Mouse (Mus musculus): ENCODE measurements around the gene Apba2. TPM values are rescaled to one million over a fixed set of nuclear protein-coding genes. Genes with fewer than 3 reads are reported as not detected.

Apba2 gene
- polyA plus RNA-seq, 2 experiments from 2014 or later: not detected

DNA sequence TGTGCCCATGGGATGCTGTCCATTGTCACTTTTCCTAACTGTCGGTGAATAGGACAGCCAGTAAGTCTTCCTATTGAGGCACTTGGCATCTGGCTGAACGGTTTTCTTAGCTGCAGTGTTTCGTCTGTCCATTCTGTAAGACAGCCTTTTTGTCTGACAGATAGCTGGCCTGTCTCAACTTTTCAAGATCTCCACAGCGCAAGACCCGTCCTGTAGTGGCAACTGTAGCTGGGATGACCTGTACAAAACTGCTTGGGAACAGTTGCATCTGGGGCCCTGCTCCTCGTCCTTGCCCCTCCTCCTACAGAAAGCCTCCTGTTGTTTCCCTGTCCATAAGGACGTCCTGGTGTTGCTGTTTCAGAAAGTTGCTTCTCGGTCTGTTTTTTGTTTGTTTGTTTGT, 157.8 kb downstream of the Apba2 start:
- no peak for ATAC-seq

DNA sequence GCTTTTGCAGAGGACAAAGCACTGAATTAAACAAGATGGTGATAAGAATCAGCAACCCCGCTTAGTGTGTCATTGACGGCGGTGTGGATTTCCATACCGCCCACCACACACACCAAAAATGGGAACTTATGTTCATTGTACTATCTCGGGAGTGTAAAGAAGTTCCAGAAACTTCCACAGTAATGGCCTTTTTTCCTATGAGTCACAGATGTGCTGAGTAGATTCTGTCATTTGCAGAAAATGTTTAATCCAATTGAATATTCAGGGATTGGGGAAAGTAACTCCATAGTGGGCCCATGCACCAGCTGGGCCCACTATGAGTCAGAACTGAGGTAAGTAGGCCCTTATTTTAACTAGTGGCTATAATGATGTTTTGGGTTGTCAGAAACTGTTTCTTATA, 161.0 kb downstream of the Apba2 start:
- ATAC-seq: no peak

DNA sequence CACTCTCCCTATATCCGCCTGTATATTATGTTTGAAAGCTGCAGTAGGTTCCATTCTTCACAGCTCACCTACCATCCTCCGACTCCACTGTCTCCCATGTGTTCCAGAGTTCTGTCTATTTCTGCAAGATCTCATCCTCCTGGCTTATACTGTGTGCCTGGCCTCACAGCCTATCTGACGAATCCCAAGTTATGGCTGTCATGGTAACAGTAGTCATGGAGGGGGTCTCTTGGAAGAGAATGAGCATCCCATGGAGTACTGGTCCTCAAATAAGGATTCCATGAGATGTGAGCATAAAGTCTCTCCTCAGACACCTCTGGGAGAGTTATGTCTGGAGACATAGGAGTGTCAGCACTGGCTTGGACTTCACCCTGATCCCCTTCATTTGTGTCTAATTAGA, 162.1 kb downstream of the Apba2 start:
- no peak for ATAC-seq

DNA sequence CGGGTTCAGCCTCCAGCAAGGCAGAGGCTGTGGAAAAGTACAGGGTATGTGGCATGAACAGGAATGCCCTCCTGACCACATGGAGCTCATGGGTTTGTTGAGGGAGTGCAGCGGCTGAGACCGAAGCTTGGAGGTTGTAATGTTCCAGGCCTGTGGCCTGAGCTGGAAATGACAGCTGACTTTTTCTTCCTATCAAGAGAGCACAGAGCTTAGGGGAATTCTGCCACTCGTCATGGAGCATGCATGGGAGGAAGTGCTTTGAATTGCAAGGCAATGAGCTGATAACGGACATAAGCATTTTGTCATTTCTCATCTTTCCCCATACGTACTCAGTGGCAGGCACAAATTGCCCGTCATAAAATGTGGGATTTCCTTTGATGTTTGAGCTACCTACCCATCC, 163.6 kb downstream of the Apba2 start:
- no peak for ATAC-seq

DNA sequence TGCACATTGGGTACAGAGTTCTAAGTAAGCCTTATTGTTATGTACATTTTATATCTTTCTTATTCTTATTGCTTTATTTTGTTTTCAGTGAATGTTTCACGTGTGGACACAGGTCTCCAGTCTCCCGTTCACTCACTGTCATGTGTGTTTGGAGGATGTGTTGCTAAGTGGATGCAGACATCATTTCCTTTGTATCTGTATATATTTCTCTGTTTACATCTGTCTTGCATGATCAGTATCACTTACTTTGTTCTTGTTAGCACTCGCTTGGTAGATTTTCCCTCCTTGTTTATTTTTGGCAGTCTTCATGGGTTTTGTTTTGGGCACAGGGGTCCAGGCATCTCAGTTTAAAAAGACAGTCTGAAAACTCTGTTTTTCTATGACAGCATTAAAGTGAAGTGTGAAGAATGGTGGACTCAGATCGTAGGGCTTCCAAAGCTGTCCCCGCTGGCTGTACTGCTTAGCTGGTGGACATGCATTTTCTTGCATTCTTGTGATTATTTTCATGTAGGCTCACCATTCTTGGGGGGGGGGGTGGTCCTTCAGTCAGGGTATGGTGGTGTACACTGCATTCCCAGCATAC, 164.3 kb downstream of the Apba2 start:
- no peak for ATAC-seq

DNA sequence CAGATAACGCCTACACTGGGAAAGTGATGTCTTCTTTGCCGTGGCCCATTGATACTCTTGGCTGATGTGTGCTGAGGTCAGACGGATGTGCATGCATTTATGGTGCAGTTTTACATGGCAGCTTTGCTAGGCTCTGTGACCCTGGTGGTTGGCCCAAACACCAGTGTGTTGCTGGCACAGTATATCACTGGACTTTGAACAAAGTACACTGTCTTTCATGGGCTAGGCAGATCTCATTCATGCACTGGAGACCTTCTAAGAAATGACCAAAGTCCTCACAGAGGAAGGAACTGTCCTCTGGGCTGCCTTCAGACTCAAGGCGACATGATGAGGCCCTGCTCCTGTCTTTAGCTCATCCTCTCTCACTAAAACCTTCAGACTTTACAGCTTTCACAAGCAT, 166.5 kb downstream of the Apba2 start:
- no peak for ATAC-seq

DNA sequence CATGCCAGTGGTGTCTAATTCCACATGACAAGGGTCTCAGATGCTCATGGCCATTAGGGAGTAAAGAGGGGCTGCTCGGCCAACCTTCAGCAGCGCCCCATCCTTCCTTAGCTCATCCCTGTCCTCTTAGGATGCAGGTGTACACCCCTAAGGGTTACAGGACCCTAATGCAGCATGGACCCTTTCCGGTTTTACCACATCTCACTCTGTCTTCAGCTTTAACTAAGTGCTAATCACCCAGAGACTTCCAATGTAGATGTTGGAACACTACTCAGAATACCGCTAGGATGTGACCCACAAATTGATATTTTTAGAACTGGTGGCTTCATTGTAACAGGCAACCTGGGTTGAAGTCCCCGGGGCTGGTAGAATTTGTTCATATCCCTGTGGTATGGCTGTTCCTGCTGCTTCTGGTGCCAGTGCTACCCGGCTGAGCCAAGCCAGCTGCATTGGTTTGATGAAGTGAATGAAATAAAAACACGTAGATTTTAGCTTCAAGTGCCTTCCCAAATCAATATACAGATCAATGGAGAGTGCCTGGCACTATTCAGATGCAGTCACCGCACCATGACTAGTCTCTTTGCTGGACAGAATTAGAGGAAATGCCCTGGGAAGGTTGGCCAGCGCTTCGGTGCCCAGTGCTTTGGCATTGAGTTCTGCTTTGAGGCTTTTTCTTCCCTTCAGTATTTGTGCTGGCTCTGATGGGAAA, 178.4 kb downstream of the Apba2 start:
- ATAC-seq: no peak

DNA sequence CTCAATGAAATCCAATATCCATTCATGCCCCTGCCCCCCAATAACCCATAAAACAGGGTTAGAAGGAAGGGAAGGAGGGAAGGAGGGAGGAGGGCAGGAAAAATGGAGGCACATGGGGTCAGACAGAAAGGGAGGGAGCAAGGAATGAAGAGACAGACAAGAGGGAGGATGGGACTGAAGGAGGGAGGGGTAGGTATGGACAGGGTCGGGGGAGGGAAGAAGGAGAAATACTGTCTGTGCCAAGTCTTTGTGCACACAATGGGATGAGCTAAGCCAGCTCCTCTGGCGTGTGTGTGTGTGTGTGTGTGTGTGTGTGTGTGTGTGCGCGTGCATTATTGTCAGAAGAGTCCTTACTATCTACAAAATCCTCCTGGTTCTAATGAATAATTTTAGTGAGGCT, 183.4 kb downstream of the Apba2 start:
- no peak for ATAC-seq

DNA sequence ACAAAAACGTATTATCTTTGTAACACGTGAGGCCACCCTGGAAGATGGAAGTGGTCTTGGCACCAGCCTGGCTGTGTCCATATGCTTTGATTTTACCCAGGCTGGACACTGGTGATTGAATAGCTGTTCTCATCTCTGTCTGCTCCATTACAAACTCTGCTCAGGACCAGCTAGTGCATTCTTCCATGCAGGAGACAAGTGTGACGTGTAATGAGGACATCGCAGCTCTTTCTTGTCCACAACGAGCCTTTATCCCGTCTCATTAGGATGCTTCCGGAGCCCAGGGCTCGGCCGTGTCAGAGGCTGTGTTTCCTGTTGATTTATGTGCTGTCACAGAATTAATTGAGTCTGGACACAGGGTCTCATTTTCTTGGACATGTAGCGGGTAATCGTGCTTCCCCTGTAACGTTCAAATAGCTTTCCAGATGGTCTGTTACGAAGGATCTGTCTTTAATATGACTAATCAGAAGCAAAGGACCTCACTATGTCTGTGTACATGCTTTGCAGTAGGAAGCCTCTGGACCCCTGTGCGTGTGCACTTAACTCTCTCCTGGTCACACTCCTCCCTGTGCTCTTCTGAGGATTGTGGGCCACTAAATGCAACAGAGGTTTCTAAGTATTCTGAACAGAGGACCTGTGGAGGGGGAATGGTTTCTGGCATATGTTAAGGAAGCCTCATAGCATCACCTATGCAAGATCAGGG, 186.8 kb downstream of the Apba2 start:
- ATAC-seq: no peak

DNA sequence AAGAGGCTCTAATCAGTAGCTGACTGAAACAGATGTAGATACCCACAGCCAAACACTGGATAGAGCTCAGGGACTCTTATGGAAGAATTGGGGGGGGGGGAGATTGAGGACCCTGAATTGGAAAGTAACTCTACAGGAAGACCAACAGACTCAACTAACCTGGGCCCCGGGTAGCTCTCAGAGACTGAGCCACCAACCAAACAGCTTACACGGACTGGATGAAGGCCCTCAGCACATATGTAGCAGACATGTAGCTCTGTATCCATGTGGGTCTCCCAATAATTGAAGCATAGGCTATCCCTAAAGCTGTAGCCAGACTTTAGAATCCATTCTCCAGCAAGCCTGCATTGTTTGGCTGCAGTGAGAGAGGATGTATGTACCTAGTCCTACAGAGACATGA, 190.3 kb downstream of the Apba2 start:
- no peak for ATAC-seq

DNA sequence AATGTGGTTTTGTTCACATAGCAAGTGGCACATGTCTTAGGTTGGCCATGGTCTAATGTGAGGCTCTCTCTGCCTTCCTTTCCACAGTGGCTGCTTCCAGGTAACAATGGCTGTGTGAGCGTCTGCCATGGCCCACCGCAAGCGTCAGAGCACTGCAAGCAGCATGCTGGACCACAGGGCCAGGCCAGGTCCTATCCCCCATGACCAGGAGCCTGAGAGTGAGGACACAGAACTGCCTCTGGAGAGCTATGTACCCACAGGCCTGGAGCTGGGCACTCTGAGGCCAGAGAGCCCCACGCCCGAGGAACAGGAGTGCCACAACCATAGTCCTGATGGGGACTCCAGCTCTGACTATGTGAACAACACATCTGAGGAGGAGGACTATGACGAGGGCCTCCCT, 193.4 kb downstream of the Apba2 start:
- no peak for ATAC-seq

DNA sequence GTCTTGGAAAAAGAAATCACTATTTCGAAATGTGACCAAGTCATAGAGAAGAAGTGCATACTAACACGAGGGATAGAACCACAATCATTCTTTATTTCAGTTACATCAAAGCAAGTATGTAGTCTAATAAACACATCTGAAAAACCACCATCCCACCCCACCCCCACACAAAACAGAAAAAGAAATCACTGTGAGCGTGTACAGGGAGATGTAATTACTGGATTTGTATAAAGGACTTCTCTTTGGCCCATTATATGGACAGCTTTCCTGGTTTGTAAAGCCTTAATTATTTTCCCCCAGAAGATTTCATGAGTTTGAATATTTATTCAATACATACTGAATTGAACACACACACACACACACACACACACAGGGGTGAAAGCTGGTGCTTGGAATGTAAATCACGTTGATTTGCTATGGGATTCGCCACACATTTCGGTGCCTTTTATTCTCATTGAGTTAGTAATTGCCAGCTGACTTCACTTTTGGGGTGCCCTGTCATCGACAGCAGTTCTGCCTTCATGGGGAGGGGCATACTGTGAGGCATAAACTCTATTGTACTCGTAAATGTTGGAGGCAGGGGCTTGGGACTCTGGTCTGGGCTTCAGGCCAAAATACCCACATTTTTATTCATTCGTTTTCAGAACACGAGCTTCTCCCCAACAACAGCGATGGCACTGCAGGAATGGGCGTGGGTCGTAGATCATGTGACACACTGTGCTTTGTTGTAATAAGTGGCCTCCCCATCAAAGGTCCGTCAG, 195.2 kb downstream of the Apba2 start:
- no peak for ATAC-seq

DNA sequence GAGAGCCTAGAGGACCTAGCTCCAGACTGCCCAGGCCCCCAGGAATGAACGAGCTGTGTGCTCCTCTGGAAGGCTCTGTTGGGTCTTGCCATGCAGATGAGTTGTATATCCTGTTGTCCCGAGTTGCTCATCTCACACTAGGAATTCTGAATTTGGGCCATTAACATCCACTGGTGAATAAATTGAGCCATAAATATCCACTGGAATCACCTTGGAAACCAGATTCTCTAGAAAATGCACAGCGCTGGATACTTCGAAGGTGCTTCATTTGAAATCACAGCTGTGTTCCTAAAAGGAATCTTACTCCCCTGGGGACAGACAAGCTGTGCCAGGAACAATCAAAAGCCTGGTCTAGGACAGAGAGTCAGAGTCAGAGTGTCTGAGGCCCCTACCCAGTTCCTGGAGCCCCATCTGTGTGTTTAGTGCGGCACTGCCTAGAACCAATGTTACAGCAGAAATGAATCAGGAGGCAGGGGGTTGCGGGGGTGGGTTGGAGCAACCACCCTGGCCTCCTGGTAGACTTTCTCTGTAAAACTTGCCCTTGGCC, 196.4 kb downstream of the Apba2 start:
- ATAC-seq: no peak

DNA sequence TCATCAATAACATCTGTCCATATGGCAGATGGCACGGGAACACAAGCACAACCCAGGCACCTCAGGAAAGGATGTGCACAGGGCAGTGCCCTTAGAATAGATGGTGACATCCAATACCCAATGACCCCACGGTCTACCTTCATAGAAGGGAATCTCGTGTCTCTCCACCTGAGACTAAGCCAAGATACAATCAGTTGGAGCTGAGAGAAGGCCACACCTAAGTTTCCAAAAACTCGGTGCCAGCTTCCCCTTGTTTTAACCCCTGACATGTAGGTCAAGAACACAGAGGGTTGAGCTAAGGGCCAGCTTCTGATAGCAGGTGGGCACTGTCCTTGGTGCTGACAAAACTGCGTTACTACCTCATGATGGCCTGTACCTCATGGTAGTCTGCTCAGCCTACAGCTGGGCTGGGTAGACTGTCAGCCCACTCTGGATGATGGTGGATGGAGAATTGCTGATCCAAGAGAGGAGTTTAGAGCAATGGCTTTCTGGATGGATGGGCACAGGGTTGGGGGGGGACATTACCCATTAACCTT, 202.6 kb downstream of the Apba2 start:
- ATAC-seq: no peak

DNA sequence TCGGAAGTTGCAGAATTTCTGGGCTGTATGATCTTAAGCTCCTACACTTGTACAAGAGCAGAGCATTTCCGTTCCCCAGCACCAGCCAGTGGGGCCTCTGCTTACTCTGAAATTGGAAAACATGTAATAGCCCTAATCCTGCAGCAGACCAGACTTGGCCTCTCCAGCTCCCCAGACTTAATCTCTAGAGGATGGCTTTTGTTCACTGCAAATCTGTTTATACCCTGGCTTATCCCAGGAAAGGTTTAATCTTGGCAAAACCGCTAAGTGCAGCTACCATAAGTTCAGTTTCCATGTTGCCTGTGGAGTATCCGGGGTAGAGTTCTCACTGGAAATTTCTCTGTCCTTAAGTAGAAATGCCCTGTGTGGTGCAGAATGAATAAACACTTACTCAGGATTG, 206.7 kb downstream of the Apba2 start:
- no peak for ATAC-seq

DNA sequence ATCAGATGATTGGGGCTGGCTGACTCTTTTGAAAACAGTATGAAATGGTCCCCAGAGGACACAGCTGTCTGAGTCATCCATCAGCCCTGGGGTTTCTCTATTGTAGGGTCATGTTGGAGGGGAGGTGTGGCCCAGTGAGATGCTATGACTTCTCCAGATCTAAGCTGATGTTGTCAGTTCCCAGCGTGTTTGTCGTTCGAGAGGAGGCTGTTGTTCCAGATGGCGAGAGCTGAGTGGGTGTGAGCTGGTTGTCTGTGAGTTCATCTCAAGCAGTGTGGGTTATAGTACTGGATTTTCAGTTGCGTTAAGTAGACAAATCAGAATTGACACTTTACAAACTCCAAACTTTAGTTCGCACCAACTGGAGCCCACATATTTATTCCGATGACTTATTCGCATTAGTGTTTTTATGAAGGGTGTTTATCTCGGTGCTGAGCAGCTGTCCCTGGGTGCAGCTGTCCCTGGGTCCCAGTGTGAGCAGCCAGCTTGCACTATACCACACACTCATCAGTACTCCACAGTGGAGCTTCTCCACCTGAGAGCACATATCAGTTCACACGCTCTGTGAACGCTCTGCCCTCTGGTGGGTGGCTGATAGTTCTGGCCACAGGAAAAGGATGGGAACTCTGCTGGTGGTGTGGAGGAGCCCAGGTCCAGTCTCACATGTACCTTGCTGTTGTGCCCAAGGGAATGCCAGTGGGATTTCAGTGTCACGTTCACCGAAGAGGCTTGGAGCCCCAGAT, 208.2 kb downstream of the Apba2 start:
- ATAC-seq: no peak

DNA sequence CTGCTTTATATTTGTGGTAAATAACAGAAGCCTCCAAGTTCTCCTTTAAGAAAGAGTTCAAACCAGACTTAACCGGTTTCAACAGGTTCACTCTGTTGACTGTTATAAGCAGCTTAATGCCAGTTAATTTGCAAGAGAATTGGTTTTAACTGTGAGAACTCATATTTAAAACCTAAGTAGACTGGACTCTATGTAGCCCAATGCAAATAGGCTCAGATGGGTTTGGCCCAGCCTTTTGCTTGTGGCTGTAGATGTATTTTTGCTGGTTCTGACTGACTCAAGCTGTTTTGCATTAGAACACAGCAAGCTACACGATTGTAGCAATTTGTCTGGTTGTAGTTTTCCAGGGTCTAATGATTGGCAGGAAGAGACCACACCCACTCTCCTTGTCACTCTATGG, 214.8 kb downstream of the Apba2 start:
- no peak for ATAC-seq

DNA sequence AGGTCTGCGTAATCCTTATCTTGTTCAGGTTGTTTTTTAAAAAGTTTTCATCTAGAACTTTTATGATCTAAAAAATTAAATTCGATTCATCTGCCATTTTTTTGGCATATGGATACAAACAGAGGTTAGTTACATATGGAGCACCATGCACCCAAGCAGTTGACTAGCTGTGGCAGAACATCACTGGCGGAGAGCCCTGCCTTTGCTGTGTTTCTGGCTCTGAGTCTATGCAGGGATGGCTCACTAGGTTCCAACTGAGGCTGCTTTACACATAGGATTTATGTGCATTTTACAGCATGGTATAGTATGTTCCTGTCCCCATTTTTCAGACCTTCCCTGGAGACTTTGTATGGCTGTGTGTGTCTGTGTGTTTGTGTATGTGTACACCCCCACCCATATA, 221.8 kb downstream of the Apba2 start:
- no peak for ATAC-seq

DNA sequence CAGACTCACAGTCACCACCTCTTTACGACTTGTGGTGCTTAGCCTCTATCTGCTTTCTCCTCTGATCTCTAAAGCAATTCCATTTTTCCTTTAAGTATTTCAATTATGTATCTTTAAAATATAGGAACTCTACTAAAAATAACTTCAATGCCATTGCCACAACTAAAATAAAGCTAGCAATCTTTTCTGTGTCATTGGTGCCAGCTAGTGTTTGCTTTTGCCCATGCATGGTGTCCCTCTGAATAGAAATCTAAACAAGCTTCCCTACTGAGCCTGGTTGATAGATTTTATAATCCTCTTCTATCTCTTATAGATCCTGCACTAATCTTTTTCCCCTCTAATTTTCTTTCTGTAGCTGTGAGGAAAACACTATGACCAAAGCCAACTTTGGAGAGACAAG, 222.9 kb downstream of the Apba2 start:
- ATAC-seq: no peak

DNA sequence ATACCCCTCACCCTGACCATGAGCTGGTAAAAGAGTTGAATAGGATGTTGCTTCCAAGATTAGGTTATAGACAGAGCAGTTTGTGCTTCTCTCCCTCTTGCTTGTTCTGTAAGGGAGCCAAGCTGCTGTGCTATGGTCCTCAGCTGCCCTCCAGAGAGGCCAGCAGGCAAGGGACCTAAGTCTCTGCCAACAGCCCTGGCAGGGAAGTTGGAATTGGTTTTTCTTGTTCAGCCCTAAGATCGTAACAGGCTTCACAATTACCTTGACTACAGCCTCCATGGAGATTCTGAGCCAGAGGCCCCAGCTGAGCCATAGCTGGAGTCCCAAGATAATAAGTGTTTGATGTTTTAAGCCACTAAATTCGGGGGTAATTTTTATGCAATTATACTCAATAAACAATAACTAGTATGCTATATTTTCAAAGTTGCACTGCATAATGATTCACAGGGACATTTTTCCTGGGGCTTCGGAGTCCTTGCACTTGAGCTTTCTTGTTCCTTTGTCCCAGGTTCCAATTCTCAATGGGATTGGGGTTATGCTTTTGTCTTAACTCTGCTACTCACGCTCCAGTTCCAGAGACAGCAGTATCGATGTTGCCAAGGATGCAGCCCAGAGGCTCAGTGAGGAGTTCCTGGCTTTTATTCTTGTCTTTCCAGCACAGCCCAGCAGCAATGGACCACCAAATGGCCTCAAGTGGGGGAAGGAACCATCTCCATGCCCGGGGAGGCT, 224.6 kb downstream of the Apba2 start:
- ATAC-seq: no peak

DNA sequence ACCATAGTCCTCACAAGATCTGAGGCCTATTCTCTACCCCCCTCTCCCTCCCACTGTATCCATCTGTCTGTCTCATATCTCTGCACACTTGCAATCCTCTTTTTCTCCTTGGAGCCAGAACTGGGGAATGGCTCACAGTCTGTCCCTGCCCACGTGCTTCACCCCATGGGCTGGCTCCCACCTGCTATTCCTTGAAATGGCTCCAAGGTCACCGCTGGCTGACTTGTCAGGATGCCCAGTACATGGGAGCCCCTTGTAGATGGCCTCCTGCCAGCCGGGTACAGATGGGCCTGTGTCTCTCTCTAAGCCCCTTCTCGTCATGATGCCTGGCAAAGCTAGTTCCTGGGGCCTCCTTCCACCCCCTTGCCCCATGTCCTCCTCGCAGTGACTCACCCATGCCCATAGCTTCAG, 226.7 kb downstream of the Apba2 start:
- ATAC-seq: no peak

All from CD4-positive, CD25-positive, alpha-beta regulatory T cell, adult 4 months (primary cell).